Mouse (Mus musculus): ENCODE data around the gene C1rl.
"Not testable (repeated sequence)": the region's sequence is repeated elsewhere in the genome, so short reads cannot be mapped to it uniquely, and the experiment has no call there.

DNA sequence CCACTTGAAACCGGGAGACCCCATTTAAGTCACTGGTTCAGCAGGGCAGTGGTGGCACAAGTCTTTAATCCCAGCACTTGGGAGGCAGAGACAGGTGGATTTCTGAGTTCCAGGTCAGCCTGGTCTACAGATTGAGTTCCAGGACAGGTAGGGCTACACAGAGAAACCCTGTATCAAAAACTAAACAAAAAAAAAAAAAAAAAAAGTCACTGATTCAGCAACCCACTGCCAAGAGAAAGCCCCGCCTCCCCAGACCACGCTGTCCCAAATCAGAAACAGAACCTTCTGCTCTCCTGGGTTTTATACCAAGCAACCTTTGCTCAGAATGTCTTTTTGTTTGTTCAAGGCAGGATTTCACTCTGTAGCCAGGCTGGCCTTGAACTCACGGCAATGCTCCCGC is 16.3 kb downstream of the C1rl start:
- TF ChIP-seq POLR2A (IDR thresholded peaks at IDR 0.05; ENCODE audit: borderline replicate concordance, control insufficient read depth, low read depth, low read length); CTCF (IDR thresholded peaks at IDR 0.05; ENCODE audit: control insufficient read depth, insufficient read depth, low read length): not testable (repeated sequence)

Measured in bone marrow, adult 2 months (tissue).